Comparison of ENCODE assay signal across 8 mouse cellular contexts in genomic region chr6:87981030-87981485, GRCm38 (mm10). TPM values are rescaled to one million over a fixed set of nuclear protein-coding genes. Genes with fewer than 3 reads are reported as not detected.
DNase-seq lines count a peak whose midpoint lies in the region; ATAC-seq and TF ChIP-seq lines count a peak whose summit lies in the region.

No protein-coding gene starts in this region.

- WGBS in liver, embryonic 12.5 days (ENCODE audit: insufficient replicate concordance): under 1% methylated on average over 56 of the region's 56 CpGs

- H3K4me2 ChIP-seq in liver, embryonic 12.5 days: peak overlapping the region; percentile 61

- peak; percentile 21; the same call in 1 of the 2 replicates for ATAC-seq in liver, embryonic 12.5 days
- ATAC-seq in erythroid progenitor cell, adult 5-6 weeks (replicated peaks; ENCODE audit: low FRiP score, poor library complexity, severe bottlenecking): no peak

- intact Hi-C loops in gastrocnemius, postnatal 36 days (cut with DNase I): loop anchor here (10.0 kb wide), 1 partner anchor 216 kb away; no protein-coding TSS in a partner anchor
- intact Hi-C loops in heart, postnatal 36 days (cut with DNase I): loop anchor here (5.0 kb wide), 1 partner anchor 69 kb away; the partner anchor contains the start of gene Hmces

- H3K4me1 ChIP-seq in liver, embryonic 12.5 days: 0 out of 2 replicates have a peak, but pooled peaks cover 4% of the 10 kb centered on the region

- H3K36me3 ChIP-seq in C2C12 (ENCODE audit: control insufficient read depth, insufficient read depth): peaks cover 21% of the 10 kb centered on the region
- no peaks in the 10 kb centered on the region for H3K36me3 ChIP-seq in liver, embryonic 12.5 days

- no peaks in the 10 kb centered on the region for H3K9me3 ChIP-seq in liver, embryonic 12.5 days (replicated peaks)

- DNase-seq in gastrocnemius, postnatal 10 days: peak; percentile 42
- no peak for DNase-seq in gastrocnemius, postnatal 36 days
- peak; percentile 43 for DNase-seq in cerebellum, adult 9-11 months
- peak; percentile 23 to 28 for DNase-seq in heart, postnatal 36 days
- peak; percentile 34 for DNase-seq in right cerebral cortex, postnatal 14 days

- no peaks in the 10 kb centered on the region for H3K27me3 ChIP-seq in C2C12 (ENCODE audit: control insufficient read depth, insufficient read depth, insufficient read length)
- H3K27me3 ChIP-seq in liver, embryonic 12.5 days (replicated peaks): peaks cover 76% of the 10 kb centered on the region

- peak overlapping the region; percentile 53 for H3K9ac ChIP-seq in liver, embryonic 12.5 days

- H3K27ac ChIP-seq in liver, embryonic 12.5 days: peak overlapping the region; percentile 36; the same call in 1 of the 2 replicates

- no peak for TF ChIP-seq CTCF in C2C12 (IDR thresholded peaks at IDR 0.05; ENCODE audit: control insufficient read depth, insufficient read depth, insufficient read length)

- H3K79me3 ChIP-seq in C2C12 (ENCODE audit: low read depth): peaks cover 1% of the 10 kb centered on the region

- H3K4me3 ChIP-seq in C2C12 (ENCODE audit: insufficient read depth, poor library complexity, severe bottlenecking): peak overlapping the region; percentile 68
- peak overlapping the region; percentile 57 for H3K4me3 ChIP-seq in liver, embryonic 12.5 days

- peaks cover 21% of the 10 kb centered on the region for H3K79me2 ChIP-seq in C2C12 (ENCODE audit: control insufficient read depth, insufficient read depth)

- H3ac ChIP-seq in C2C12 (ENCODE audit: control insufficient read depth, insufficient read length, low read depth): peak overlapping the region; percentile 93

TF ChIP-seq in C2C12, 6 proteins besides CTCF, POLR2A, EP300 and RAD21:
- no peak for TF ChIP-seq FOSL1 (IDR thresholded peaks at IDR 0.05; ENCODE audit: insufficient read depth, low read length, poor library complexity, severe bottlenecking)
- no peak for TF ChIP-seq USF1 (IDR thresholded peaks at IDR 0.05; ENCODE audit: low read depth)
- no peak for TF ChIP-seq MYOD1 (IDR thresholded peaks at IDR 0.05; ENCODE audit: control insufficient read depth, insufficient read length, low read depth)
- no peak for TF ChIP-seq CEBPB (IDR thresholded peaks at IDR 0.05; ENCODE audit: low read depth)
- TF ChIP-seq MYOG (IDR thresholded peaks at IDR 0.05; ENCODE audit: control insufficient read depth, extremely low read depth, insufficient read length): no peak
- no peak for TF ChIP-seq MAX (IDR thresholded peaks at IDR 0.05)

RNA-seq across cellular contexts. Expression of gene H1fx, which starts 0.4 kb away (rescaled TPM):
- total RNA-seq in gastrocnemius, postnatal 10 days (2021): 10 to 100 TPM; 14.7 to 15.7 TPM
- total RNA-seq in gastrocnemius, postnatal 36 days (2021): 1 to 10 TPM; 1.4 to 2.2 TPM
- polyA plus RNA-seq in C2C12 (2012; fragmentation: generic; extraction: Trizol): 58.5 TPM
- 1 to 10 TPM; 1.9 to 2.7 TPM for total RNA-seq in heart, postnatal 36 days (2021)
- polyA plus RNA-seq in liver, embryonic 12.5 days (2016; fragmentation: Nextera tagmentation; extraction: Ambion mirVana): 14.1 and 15.3 TPM in 2 replicates
- total RNA-seq in erythroid progenitor cell, adult 5-6 weeks (2015; ENCODE audit: low replicate concordance): not detected in 2 replicates
- total RNA-seq in erythroid progenitor cell, adult 5-6 weeks (2017; ENCODE audit: low replicate concordance): 0.39 TPM in 1 of 2 replicates, not detected in the other

Comparison
In these comparisons a context has a peak if more than half of its experiments do, and no peak if none do; other contexts are left out.
1. DNase-seq: peak in gastrocnemius, postnatal 10 days (single experiment), cerebellum, adult 9-11 months (single experiment), heart, postnatal 36 days (2 of 2) and right cerebral cortex, postnatal 14 days (single experiment); none in gastrocnemius, postnatal 36 days (0 of 2).
2. RNA of gene H1fx, which starts 0.4 kb away (total RNA-seq): 14.7 to 15.7 TPM in gastrocnemius, postnatal 10 days; 1.9 to 2.7 TPM in heart, postnatal 36 days, 1.4 to 2.2 TPM in gastrocnemius, postnatal 36 days and 0.39 TPM in erythroid progenitor cell, adult 5-6 weeks; every median in the first group is over 4 times any median in the second.